Mouse (Mus musculus) left cerebral cortex, postnatal 14 days (tissue): Measurements from ENCODE around the gene Sumf2. TPM values are rescaled to one million over a fixed set of nuclear protein-coding genes. Genes with fewer than 3 reads are reported as not detected.

Experiments
- DNase-seq, 2 experiments: peaks; one replicate each; pipeline ENCODE4 v3.0.0; 2021 to 2022; ENCODE audit warnings: low spot score in 2 of 2, mixed read lengths in 1 of 2
- intact Hi-C: fragments of 180-260 bp; cut with DNase I; formaldehyde crosslinking; loops from one replicate; pipeline ENCODE4 v1.15.1; 2025
- total RNA-seq, 2 experiments: library from RNA; stranded (reverse); gene quantifications; 2 replicates each; pipeline ENCODE4 v1.2.3; 2021

Gene Sumf2
- total RNA-seq, 2 experiments from 2014 or later: 19.0 to 24.0 TPM

- intact Hi-C loops: no loop called here
- DNase-seq: peak; percentile 91 to 93
Measured at GRCm38 (mm10) chr5:129895198-129896088, 48.7 kb downstream of the Sumf2 start, which contains the start of gene Zbed5. TSS of gene Zbed5 (plus strand) at chr5:129895723.

- intact Hi-C loops: no loop called here
- DNase-seq: no peak
Measured at GRCm38 (mm10) chr5:129898449-129898848, 51.7 kb downstream of the Sumf2 start, which contains the start of gene Phkg1. TSS of gene Phkg1 (minus strand) at chr5:129898549.

GRCm38 (mm10) chr5:129907775-129908174 lies 61.0 kb downstream of the Sumf2 start:
- intact Hi-C loops: no loop called here
- no peak for DNase-seq

- intact Hi-C loops: no loop called here
- peak; percentile 77 to 90 for DNase-seq
Measured at GRCm38 (mm10) chr5:129908242-129908965, 61.6 kb downstream of the Sumf2 start, which contains the start of gene Nupr1l. TSS of gene Nupr1l (plus strand) at chr5:129908540.

GRCm38 (mm10) chr5:129909147-129909546 lies 62.4 kb downstream of the Sumf2 start:
- DNase-seq: no peak
- intact Hi-C loops: no loop called here

GRCm38 (mm10) chr5:129909591-129909990 lies 62.8 kb downstream of the Sumf2 start:
- intact Hi-C loops: no loop called here
- no peak for DNase-seq

Other genes starting within 250 kb of the Sumf2 start
- 1 to 10 TPM; 7.0 to 7.1 TPM for gene Zfp11, start 176.9 kb upstream of the Sumf2 start, total RNA-seq
- gene Sept14, start 138.5 kb upstream of the Sumf2 start, total RNA-seq: not detected
- gene Mrps17, start 131.5 kb upstream of the Sumf2 start, total RNA-seq: 10 to 100 TPM; 79.3 to 85.1 TPM
- 10 to 100 TPM; 72.2 to 84.1 TPM for gene Nipsnap2, start 121.9 kb upstream of the Sumf2 start, total RNA-seq
- 10 to 100 TPM; 25.4 to 26.0 TPM for gene Psph, start 59.5 kb upstream of the Sumf2 start, total RNA-seq
- gene Chchd2, start 40.5 kb downstream of the Sumf2 start, total RNA-seq: 100 to 1,000 TPM; 413 to 428 TPM
- 1 to 10 TPM; 4.0 to 4.4 TPM for gene Zbed5, start 48.7 kb downstream of the Sumf2 start, total RNA-seq
- gene Phkg1, start 51.6 kb downstream of the Sumf2 start, total RNA-seq: 10 to 100 TPM; 10.5 to 10.9 TPM
- gene Nupr1l, start 61.6 kb downstream of the Sumf2 start, total RNA-seq: 1 to 10 TPM; 1.8 to 3.4 TPM
- gene Vkorc1l1, start 95.0 kb downstream of the Sumf2 start, total RNA-seq: 10 to 100 TPM; 48.6 to 53.5 TPM
- 10 to 100 TPM; 12.4 to 12.9 TPM for gene Gusb, start 156.1 kb downstream of the Sumf2 start, total RNA-seq
- 10 to 100 TPM; 14.7 to 19.8 TPM for gene Asl, start 182.3 kb downstream of the Sumf2 start, total RNA-seq
- 10 to 100 TPM; 30.1 to 33.7 TPM for gene Crcp, start 182.3 kb downstream of the Sumf2 start, total RNA-seq
- 10 to 100 TPM; 36.1 to 40.8 TPM for gene Tpst1, start 226.3 kb downstream of the Sumf2 start, total RNA-seq